Mouse (Mus musculus) brain, embryonic 14.5 days (tissue): ENCODE data around the gene Gipc2.

ENCODE experiments used
- CTCF ChIP-seq: fragments of 200-500 bp; IDR thresholded peaks from 2 replicates; pipeline ENCODE4 v1.5.1; 2012; ENCODE audit warnings: inconsistent platforms, mild to moderate bottlenecking, moderate library complexity, borderline replicate concordance; ENCODE audit not compliant: insufficient read depth, insufficient read length; ENCODE audit errors: extremely low read depth
- POLR2A ChIP-seq: fragments of 200-500 bp; IDR thresholded peaks from 2 replicates; pipeline ENCODE4 v1.6.1; 2012; ENCODE audit warnings: mild to moderate bottlenecking, inconsistent platforms, borderline replicate concordance; ENCODE audit not compliant: poor library complexity, insufficient read depth, insufficient read length, severe bottlenecking; ENCODE audit errors: extremely low read depth

DNA sequence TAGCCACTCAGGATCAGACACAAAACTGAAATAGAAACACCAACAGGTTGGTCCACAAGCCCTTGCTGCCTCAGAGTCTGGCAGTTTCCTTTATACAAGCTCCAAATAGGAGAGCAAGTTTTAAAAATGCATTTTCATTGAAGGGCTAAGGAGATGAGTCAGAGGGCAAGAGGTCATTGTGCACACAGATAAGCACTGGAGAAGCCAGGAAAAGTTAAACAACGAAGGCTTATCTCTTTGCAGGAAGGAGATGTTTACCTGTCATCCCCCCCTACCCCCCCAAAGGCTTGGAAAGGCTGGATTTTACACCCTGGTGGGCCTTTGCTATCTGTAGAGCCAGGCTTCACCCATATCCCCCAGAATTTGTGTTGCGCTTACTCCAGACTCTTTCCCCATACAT lies 5.2 kb upstream of the Gipc2 start:
- TF ChIP-seq CTCF, result no peak
- no peak for TF ChIP-seq POLR2A
